ENCODE assay signal across 8 mouse cellular contexts in genomic region chr4:130519567-130520481, GRCm38 (mm10). TPM values are rescaled to one million over a fixed set of nuclear protein-coding genes. Genes with fewer than 3 reads are reported as not detected.
DNase-seq lines count a peak whose midpoint lies in the region; ATAC-seq and TF ChIP-seq lines count a peak whose summit lies in the region.

No protein-coding gene starts in this region.

- H3K9ac ChIP-seq in ES-Bruce4 (ENCODE audit: low read depth, poor library complexity, severe bottlenecking), result peak overlapping the region; percentile 97
- peak overlapping the region; percentile 92 for H3K9ac ChIP-seq in forebrain, embryonic 13.5 days
- peak overlapping the region; percentile 29; the same call in 1 of the 2 replicates for H3K9ac ChIP-seq in liver, embryonic 15.5 days
- H3K9ac ChIP-seq in neural tube, embryonic 11.5 days (ENCODE audit: low read length), result peak overlapping the region; percentile 91
- H3K9ac ChIP-seq in stomach, embryonic 16.5 days (ENCODE audit: low read length), result peak overlapping the region; percentile 86

- H3K4me2 ChIP-seq in forebrain, embryonic 13.5 days, result peak overlapping the region; percentile 72
- H3K4me2 ChIP-seq in liver, embryonic 15.5 days, result peak overlapping the region; percentile 73
- peak overlapping the region; percentile 80 for H3K4me2 ChIP-seq in neural tube, embryonic 11.5 days (ENCODE audit: low read depth)
- H3K4me2 ChIP-seq in stomach, embryonic 16.5 days (ENCODE audit: low read depth, low read length), result peak overlapping the region; percentile 89

- no peaks in the 10 kb centered on the region for H3K36me3 ChIP-seq in ES-Bruce4 (ENCODE audit: control insufficient read depth, insufficient read depth, low read length, poor library complexity, severe bottlenecking)
- H3K36me3 ChIP-seq in forebrain, embryonic 13.5 days (ENCODE audit: poor library complexity, severe bottlenecking), result no peaks in the 10 kb centered on the region
- no peaks in the 10 kb centered on the region for H3K36me3 ChIP-seq in liver, embryonic 15.5 days (replicated peaks)
- H3K36me3 ChIP-seq in neural tube, embryonic 11.5 days (ENCODE audit: control insufficient read depth, insufficient read depth, low read length), result no peaks in the 10 kb centered on the region
- no peaks in the 10 kb centered on the region for H3K36me3 ChIP-seq in stomach, embryonic 16.5 days (ENCODE audit: control insufficient read depth, insufficient read depth, low read length)

- TF ChIP-seq EP300 in ES-Bruce4 (IDR thresholded peaks at IDR 0.05; ENCODE audit: insufficient read depth, low read depth, low read length), result peak; percentile 99

- H3K4me3 ChIP-seq in ES-Bruce4 (ENCODE audit: low read depth, low read length), result peak overlapping the region; percentile 60
- H3K4me3 ChIP-seq in forebrain, embryonic 13.5 days, result peak overlapping the region; percentile 61
- peak overlapping the region; percentile 55 for H3K4me3 ChIP-seq in liver, embryonic 15.5 days (replicated peaks)
- H3K4me3 ChIP-seq in neural tube, embryonic 11.5 days (ENCODE audit: low read depth, low read length), result peak overlapping the region; percentile 64
- H3K4me3 ChIP-seq in stomach, embryonic 16.5 days (replicated peaks; ENCODE audit: low read length), result peak overlapping the region; percentile 72

- WGBS in forebrain, embryonic 13.5 days, result 1% methylated on average over 40 of the region's 40 CpGs
- 5% methylated on average over 40 of the region's 40 CpGs for WGBS in liver, embryonic 15.5 days (ENCODE audit: insufficient replicate concordance)
- WGBS in neural tube, embryonic 11.5 days, result 2% methylated on average over 40 of the region's 40 CpGs
- WGBS in stomach, embryonic 16.5 days, result 3% methylated on average over 40 of the region's 40 CpGs

- peak; percentile 18 for TF ChIP-seq POLR2A in ES-Bruce4 (IDR thresholded peaks at IDR 0.05; ENCODE audit: insufficient read depth, low read length)

- H3K4me1 ChIP-seq in ES-Bruce4 (ENCODE audit: control insufficient read depth, insufficient read depth, low read length), result peaks cover 2% of the 10 kb centered on the region
- peaks cover 12% of the 10 kb centered on the region; the same call in 1 of the 2 replicates for H3K4me1 ChIP-seq in forebrain, embryonic 13.5 days
- peaks cover 18% of the 10 kb centered on the region for H3K4me1 ChIP-seq in liver, embryonic 15.5 days (replicated peaks)
- H3K4me1 ChIP-seq in neural tube, embryonic 11.5 days (ENCODE audit: control insufficient read depth, insufficient read depth, low read length), result peaks cover 10% of the 10 kb centered on the region
- H3K4me1 ChIP-seq in stomach, embryonic 16.5 days (ENCODE audit: control insufficient read depth, insufficient read depth, low read length), result no peaks in the 10 kb centered on the region; the same call in 1 of the 2 replicates

- no peak for TF ChIP-seq CTCF in ES-Bruce4 (IDR thresholded peaks at IDR 0.05; ENCODE audit: low read depth, low read length)

- no peaks in the 10 kb centered on the region for H3K9me3 ChIP-seq in ES-Bruce4 (replicated peaks; ENCODE audit: control insufficient read depth, insufficient read depth, low read length, poor library complexity, severe bottlenecking)
- H3K9me3 ChIP-seq in forebrain, embryonic 13.5 days (replicated peaks), result no peaks in the 10 kb centered on the region
- H3K9me3 ChIP-seq in liver, embryonic 15.5 days (replicated peaks), result no peaks in the 10 kb centered on the region
- H3K9me3 ChIP-seq in neural tube, embryonic 11.5 days (ENCODE audit: control insufficient read depth, low read length), result no peaks in the 10 kb centered on the region
- H3K9me3 ChIP-seq in stomach, embryonic 16.5 days (replicated peaks; ENCODE audit: control insufficient read depth, low read length), result no peaks in the 10 kb centered on the region

- peak; percentile 90; the same call in 1 of the 2 replicates for ATAC-seq in cerebellum, adult (ENCODE audit: insufficient number of reproducible peaks, low FRiP score, low TSS enrichment)
- ATAC-seq in forebrain, embryonic 13.5 days, result peak; percentile 98
- peak; percentile 96 for ATAC-seq in liver, embryonic 15.5 days (ENCODE audit: insufficient read depth)
- peak; percentile 95 for ATAC-seq in neural tube, embryonic 11.5 days (ENCODE audit: insufficient read depth, low FRiP score, low TSS enrichment)
- ATAC-seq in stomach, embryonic 16.5 days (ENCODE audit: insufficient read depth, low FRiP score), result peak; percentile 99

- intact Hi-C loops in heart, postnatal 10 days (cut with DNase I), result no loop called here

- no peaks in the 10 kb centered on the region for H3K27me3 ChIP-seq in ES-Bruce4 (ENCODE audit: control insufficient read depth, insufficient read depth, low read length, poor library complexity, severe bottlenecking)
- H3K27me3 ChIP-seq in forebrain, embryonic 13.5 days, result no peaks in the 10 kb centered on the region
- peaks cover 53% of the 10 kb centered on the region for H3K27me3 ChIP-seq in liver, embryonic 15.5 days
- H3K27me3 ChIP-seq in neural tube, embryonic 11.5 days (ENCODE audit: control insufficient read depth, insufficient read depth, low read length), result no peaks in the 10 kb centered on the region
- H3K27me3 ChIP-seq in stomach, embryonic 16.5 days (ENCODE audit: control insufficient read depth, insufficient read depth, low read length), result no peaks in the 10 kb centered on the region

- H3K27ac ChIP-seq in ES-Bruce4 (ENCODE audit: insufficient read depth, low read length), result peak overlapping the region; percentile 100
- peak overlapping the region; percentile 86 for H3K27ac ChIP-seq in forebrain, embryonic 13.5 days
- no peak overlapping the region for H3K27ac ChIP-seq in liver, embryonic 15.5 days (replicated peaks)
- H3K27ac ChIP-seq in neural tube, embryonic 11.5 days (ENCODE audit: low read depth, low read length), result peak overlapping the region; percentile 83
- peak overlapping the region; percentile 96 for H3K27ac ChIP-seq in stomach, embryonic 16.5 days (ENCODE audit: low read length)

- peak; percentile 92 to 94 for DNase-seq in heart, postnatal 10 days
- DNase-seq in kidney, postnatal 4 days, result peak; percentile 98 to 99
- peak; percentile 98 for DNase-seq in neural tube, embryonic 11.5 days (ENCODE audit: low spot score)

RNA-seq across cellular contexts. Expression of gene Nkain1, which starts 54.1 kb away (rescaled TPM):
- polyA plus RNA-seq in ES-Bruce4 (2011; ENCODE audit: insufficient read depth, insufficient read length, low read depth, missing spikeins), result 52.0 and 55.9 TPM in 2 replicates
- 4.9 and 5.4 TPM in 2 replicates for polyA plus RNA-seq in forebrain, embryonic 13.5 days (2015; fragmentation: Nextera tagmentation; extraction: Ambion mirVana)
- total RNA-seq in heart, postnatal 10 days (2021), result 1 to 10 TPM; 6.3 to 7.7 TPM
- polyA plus RNA-seq in liver, embryonic 15.5 days (2015; fragmentation: Nextera tagmentation; extraction: Ambion mirVana), result not detected in 2 replicates
- 19.1 and 21.0 TPM in 2 replicates for polyA plus RNA-seq in neural tube, embryonic 11.5 days (2014; fragmentation: Nextera tagmentation; extraction: Ambion mirVana)
- 0.31 TPM in 1 of 2 replicates, not detected in the other for polyA plus RNA-seq in stomach, embryonic 16.5 days (2015; fragmentation: Nextera tagmentation; extraction: Ambion mirVana)

Comparison
In these comparisons a context has a peak if more than half of its experiments do, and no peak if none do; other contexts are left out.
1. H3K9ac ChIP-seq: peak in every context shown above with its lines; median percentile 97 in ES-Bruce4; 92 in forebrain, embryonic 13.5 days; 91 in neural tube, embryonic 11.5 days; 86 in stomach, embryonic 16.5 days; 29 in liver, embryonic 15.5 days.